Mouse (Mus musculus) limb, embryonic 11.5 days (tissue): Measurements from ENCODE around the gene Kazn. TPM values are rescaled to one million over a fixed set of nuclear protein-coding genes. Genes with fewer than 3 reads are reported as not detected.
A peak's percentile ranks its signal among the peaks of the same experiment; 100 is the strongest.

Experiments
- ATAC-seq: fragments of 200-750 bp; cut with Nextera tagmentation; 2 replicates; pipeline ENCODE4 v1.8.0; 2017; ENCODE audit warnings: low read depth; ENCODE audit not compliant: insufficient number of reproducible peaks, low FRiP score, low TSS enrichment
- DNase-seq: peaks from one replicate; pipeline ENCODE4 v3.0.0-alpha.2; 2015; ENCODE audit warnings: low spot score
- H3K27ac ChIP-seq: fragments of 300-500 bp; sonication (generic); replicated peaks from 2 replicates; pipeline ENCODE4 v1.5.1; 2014; ENCODE audit warnings: low read depth, mild to moderate bottlenecking, low read length
- H3K27me3 ChIP-seq: fragments of 300-500 bp; sonication (generic); 2 replicates; pipeline ENCODE4 v1.6.1; 2014; ENCODE audit warnings: mild to moderate bottlenecking, low read length, mixed read lengths; ENCODE audit not compliant: control insufficient read depth, insufficient read depth
- H3K36me3 ChIP-seq: fragments of 300-500 bp; sonication (generic); 2 replicates; pipeline ENCODE4 v1.6.1; 2014; ENCODE audit warnings: mild to moderate bottlenecking, low read length, moderate library complexity, mixed read lengths; ENCODE audit not compliant: control insufficient read depth, insufficient read depth
- H3K4me1 ChIP-seq: fragments of 300-500 bp; sonication (generic); 2 replicates; pipeline ENCODE4 v1.6.1; 2014; ENCODE audit warnings: low read length, mixed read lengths; ENCODE audit not compliant: control insufficient read depth, insufficient read depth
- H3K4me2 ChIP-seq: fragments of 300-500 bp; sonication (generic); 2 replicates; pipeline ENCODE4 v1.6.1; 2014; ENCODE audit warnings: low read depth, mild to moderate bottlenecking, moderate library complexity; ENCODE audit not compliant: severe bottlenecking
- H3K4me3 ChIP-seq: fragments of 300-500 bp; sonication (generic); 2 replicates; pipeline ENCODE4 v1.5.1; 2014; ENCODE audit warnings: low read depth, low read length
- H3K9ac ChIP-seq: fragments of 300-500 bp; sonication (generic); 2 replicates; pipeline ENCODE4 v1.6.1; 2014; ENCODE audit warnings: mild to moderate bottlenecking, low read length
- H3K9me3 ChIP-seq: fragments of 300-500 bp; sonication (generic); 2 replicates; pipeline ENCODE4 v1.6.1; 2016; ENCODE audit warnings: low read length; ENCODE audit not compliant: control insufficient read depth
- WGBS: fragments of 180-500 bp; shearing (Covaris S2); extraction: QIAGEN DNeasy Blood & Tissue Kit; methylation state at CpG from one replicate; pipeline ENCODE4 v1.1.7; 2014; 5-methylcytosine and 5-hydroxymethylcytosine counted together
- polyA plus RNA-seq: library from polyadenylated mRNA; unstranded; fragments of >200 nt; fragmentation: Nextera tagmentation; extraction: Ambion mirVana; gene quantifications from 2 replicates; pipeline ENCODE4 v1.2.1, GENCODE M21; 2014

Gene Kazn
- polyA plus RNA-seq, 1 experiment from 2014 or later: 8.6 TPM

DNA sequence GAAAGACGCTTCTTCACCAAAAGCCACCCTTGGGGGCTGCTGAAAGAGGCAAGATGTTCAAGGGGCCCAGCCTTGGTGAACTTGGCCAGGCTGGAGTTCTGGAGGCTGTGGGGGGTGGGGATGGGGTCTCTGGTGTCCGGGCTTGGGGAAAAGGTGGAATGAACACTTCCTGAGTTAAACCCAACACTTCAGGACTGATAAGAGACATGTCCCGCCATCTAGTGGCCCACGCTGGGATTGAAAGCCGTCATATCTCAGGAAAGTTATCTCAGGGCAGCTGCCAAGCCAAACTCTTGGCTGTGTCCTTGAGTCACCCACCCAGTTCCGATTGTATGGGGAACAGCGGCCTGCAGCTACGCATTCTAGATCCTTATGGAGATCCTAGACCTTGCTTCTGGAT is 140.9 kb downstream of the Kazn start:
- peak; percentile 37; the same call in 1 of the 2 replicates for ATAC-seq
- Histone ChIP-seq H3K4me2 (no peak overlapping the region), H3K9ac (no peak overlapping the region), H3K27me3 (no peaks in the 10 kb centered on the region), H3K4me1 (0 out of 2 replicates have a peak, but pooled peaks cover 4% of the 10 kb centered on the region), H3K27ac (no peak overlapping the region), H3K9me3 (no peaks in the 10 kb centered on the region), H3K4me3 (no peak overlapping the region), H3K36me3 (no peaks in the 10 kb centered on the region)
- 31% methylated on average over 8 of the region's 8 CpGs for WGBS
- DNase-seq: peak; percentile 84

DNA sequence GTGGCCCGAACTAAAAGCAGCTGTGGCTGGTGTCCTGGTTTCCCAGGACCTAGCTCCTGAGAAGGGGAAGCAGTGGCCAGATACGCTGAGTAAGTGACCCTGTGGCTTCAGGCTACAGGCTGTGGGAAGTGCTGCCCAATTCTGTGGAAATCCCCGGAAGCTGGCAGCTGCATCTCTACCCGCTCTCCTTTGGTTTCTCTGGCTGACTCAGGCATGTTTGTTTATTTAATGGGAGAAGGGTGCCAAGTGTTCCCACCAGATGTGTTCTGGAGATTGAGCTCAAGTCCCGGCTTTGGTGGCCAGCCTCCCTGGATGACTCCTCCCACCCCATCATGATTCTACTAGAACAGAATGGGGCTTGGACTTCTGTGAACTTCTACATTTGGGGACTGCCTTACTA is 141.3 kb downstream of the Kazn start:
- ATAC-seq: no peak
- WGBS: 18% methylated on average over 5 of the region's 5 CpGs
- no peaks in the 10 kb centered on the region for H3K27me3 ChIP-seq

DNA sequence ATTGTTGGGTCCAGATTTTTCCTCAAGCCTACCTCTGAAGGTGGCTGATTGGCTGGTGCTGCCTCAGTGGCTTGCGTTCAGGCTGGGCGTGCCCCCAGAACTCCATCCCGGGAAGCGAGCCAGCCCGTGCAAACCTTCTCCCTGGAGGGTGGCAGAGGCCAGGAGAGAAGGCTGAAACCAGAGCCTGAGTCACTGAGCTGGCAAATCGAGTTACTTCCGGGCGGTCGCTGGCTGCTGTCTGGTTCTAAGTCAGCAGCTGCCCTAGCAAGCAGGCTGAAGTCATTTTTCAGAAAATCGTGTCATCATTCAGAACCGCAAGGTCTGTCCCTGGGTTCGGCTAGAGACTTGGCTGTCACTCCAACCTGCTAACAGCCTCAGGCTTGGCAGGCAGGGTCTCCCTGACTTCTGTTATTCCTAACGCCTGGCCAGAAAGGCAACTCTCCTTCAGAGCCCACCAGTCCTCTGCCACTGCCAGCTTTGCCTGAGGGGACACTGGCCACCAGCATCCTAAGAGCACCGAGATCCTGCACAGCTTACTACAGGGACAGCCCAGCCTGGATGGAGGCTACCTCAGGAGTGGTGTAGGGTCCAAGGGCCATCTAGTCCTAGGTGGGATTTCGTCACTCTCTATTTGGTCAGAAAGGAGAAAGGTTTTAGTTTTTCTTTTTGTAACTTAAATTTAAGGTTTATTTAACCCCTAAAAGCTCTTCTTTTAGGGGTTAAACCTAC is 143.5 kb downstream of the Kazn start:
- ATAC-seq (no peak), DNase-seq (no peak)
- Histone ChIP-seq H3K4me2 (no peak overlapping the region), H3K27me3 (no peaks in the 10 kb centered on the region), H3K36me3 (no peaks in the 10 kb centered on the region), H3K4me3 (no peak overlapping the region), H3K27ac (no peak overlapping the region), H3K9me3 (no peaks in the 10 kb centered on the region), H3K4me1 (0 out of 2 replicates have a peak, but pooled peaks cover 4% of the 10 kb centered on the region), H3K9ac (no peak overlapping the region)
- 72% methylated on average over 15 of the region's 15 CpGs for WGBS

More for the DNA sequence above, 141.3 kb downstream of the Kazn start:
- no peak overlapping the region for H3K27ac ChIP-seq
- no peaks in the 10 kb centered on the region for H3K36me3 ChIP-seq
- no peak for DNase-seq
- no peak overlapping the region for H3K4me2 ChIP-seq
- H3K4me1 ChIP-seq: 0 out of 2 replicates have a peak, but pooled peaks cover 4% of the 10 kb centered on the region
- no peak overlapping the region for H3K9ac ChIP-seq
- H3K4me3 ChIP-seq: no peak overlapping the region
- H3K9me3 ChIP-seq: no peaks in the 10 kb centered on the region

DNA sequence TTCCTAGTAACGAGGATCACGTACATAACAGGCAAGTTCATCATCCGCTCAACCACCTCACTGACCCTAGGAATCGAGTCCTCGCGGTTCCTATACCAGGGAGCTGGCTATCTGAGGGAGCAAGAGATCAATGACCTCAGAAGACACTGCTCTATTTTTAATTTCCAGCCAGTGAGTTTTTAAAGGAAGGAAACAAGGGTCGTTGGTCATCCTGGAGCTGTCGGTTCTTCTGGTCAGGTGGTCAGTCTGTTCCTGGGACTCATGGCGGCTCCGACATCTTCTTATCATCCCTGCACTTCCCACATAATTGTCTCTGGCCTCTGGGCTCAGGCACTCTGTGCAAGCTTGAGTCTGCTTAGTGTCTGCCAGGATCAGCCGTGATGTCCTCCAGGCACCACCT is 144.8 kb downstream of the Kazn start:
- no peak for ATAC-seq
- no peaks in the 10 kb centered on the region for H3K9me3 ChIP-seq
- no peaks in the 10 kb centered on the region for H3K36me3 ChIP-seq
- no peak overlapping the region for H3K9ac ChIP-seq
- no peak overlapping the region for H3K4me2 ChIP-seq
- 0 out of 2 replicates have a peak, but pooled peaks cover 4% of the 10 kb centered on the region for H3K4me1 ChIP-seq
- DNase-seq: no peak
- no peak overlapping the region for H3K4me3 ChIP-seq
- H3K27ac ChIP-seq: no peak overlapping the region
- no peaks in the 10 kb centered on the region for H3K27me3 ChIP-seq
- 84% methylated on average over 11 of the region's 11 CpGs for WGBS

DNA sequence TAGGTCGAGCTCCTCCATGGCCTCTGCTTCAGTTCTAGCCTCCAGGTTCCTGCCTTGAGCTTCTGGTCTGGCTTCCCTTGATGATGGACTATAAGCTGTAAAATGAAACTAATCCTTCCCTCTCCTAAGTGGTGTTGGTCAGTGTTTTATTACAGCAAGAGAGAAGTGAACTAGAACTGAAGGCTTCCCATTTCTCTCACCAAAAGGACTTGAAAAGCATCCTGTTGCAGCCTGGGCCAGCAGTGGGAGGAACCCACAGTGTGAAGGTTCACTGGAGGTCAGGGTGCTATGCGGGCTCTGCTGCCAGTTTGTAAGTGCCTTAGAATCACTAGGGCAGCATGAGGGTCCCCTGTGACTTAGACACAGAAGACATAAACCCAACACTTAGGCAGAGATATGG is 148.1 kb downstream of the Kazn start:
- Histone ChIP-seq H3K4me2 (no peak overlapping the region), H3K9ac (no peak overlapping the region), H3K9me3 (no peaks in the 10 kb centered on the region), H3K4me3 (no peak overlapping the region), H3K27ac (no peak overlapping the region), H3K36me3 (no peaks in the 10 kb centered on the region), H3K4me1 (0 out of 2 replicates have a peak, but pooled peaks cover 3% of the 10 kb centered on the region), H3K27me3 (no peaks in the 10 kb centered on the region)
- 60% methylated on average over 2 of the region's 2 CpGs for WGBS
- ATAC-seq: no peak
- no peak for DNase-seq

DNA sequence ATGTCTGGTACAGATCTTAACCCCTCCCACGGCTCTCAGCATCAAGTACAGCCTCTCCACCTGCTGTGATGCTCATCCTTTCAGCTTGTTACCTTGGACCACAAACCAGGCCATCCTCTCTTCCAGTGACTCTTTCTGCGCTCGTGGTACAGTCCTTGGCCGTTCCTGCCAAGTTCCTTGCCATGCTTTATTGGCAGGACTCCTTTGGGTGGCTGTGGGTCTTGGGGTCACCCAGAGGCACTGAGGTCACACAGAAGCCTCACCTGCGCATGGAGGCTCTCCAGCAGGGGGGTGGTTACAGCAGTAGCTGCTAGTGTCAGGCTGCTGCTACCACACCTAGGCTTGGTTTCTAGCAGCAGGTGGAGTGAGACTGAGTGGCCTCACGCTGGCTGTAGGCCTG is 149.2 kb downstream of the Kazn start:
- Histone ChIP-seq H3K9ac (no peak overlapping the region), H3K36me3 (no peaks in the 10 kb centered on the region), H3K4me3 (no peak overlapping the region), H3K4me2 (no peak overlapping the region), H3K27me3 (peaks cover 4% of the 10 kb centered on the region; the same call in 1 of the 2 replicates), H3K4me1 (peaks cover 6% of the 10 kb centered on the region; the same call in 1 of the 2 replicates), H3K27ac (no peak overlapping the region), H3K9me3 (no peaks in the 10 kb centered on the region)
- WGBS: 72% methylated on average over 6 of the region's 6 CpGs
- ATAC-seq: no peak
- no peak for DNase-seq

DNA sequence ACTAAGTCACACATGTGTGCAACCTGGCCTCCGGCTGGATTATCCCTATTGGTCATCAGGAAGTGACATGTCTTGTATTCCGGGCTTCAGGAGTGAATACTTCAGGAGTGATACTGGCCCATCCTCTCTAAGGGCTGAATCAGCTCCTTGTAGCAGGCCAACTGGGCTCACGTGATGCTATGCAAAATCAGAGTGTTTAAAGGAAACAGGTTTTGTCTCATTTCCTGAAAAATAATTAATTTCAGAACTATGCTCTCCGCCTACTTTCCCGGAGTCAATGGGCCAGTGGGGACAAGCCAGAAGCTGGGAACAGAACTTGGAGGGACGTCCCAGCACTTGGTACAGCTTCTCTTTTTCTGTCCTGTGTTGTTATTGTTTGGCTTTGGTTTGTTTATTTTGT is 150.4 kb downstream of the Kazn start:
- ATAC-seq (no peak), DNase-seq (no peak)
- Histone ChIP-seq H3K36me3 (no peaks in the 10 kb centered on the region), H3K4me2 (no peak overlapping the region), H3K4me1 (peaks cover 6% of the 10 kb centered on the region; the same call in 1 of the 2 replicates), H3K27me3 (peaks cover 4% of the 10 kb centered on the region; the same call in 1 of the 2 replicates), H3K27ac (no peak overlapping the region), H3K4me3 (no peak overlapping the region), H3K9ac (no peak overlapping the region), H3K9me3 (no peaks in the 10 kb centered on the region)
- 66% methylated on average over 6 of the region's 6 CpGs for WGBS

DNA sequence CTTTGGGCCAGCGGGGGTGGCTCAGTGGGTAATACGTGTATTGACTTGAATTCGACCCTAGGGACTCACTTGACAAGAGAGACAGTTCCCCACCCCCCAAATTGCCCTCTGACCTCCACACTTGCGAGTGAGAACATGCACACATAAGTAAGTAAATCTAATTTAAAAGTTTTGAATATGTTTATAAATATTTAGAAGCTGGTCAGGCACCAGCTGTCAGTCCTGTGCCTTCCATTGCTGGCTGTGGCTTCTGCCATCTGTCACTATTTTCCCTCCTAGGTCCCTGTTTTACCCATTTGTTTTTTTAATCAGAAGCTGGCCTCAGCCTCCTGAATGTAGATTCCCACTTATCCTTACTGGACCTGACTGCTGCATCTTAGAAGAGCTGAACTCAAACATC is 150.8 kb downstream of the Kazn start:
- WGBS: 49% methylated on average over 4 of the region's 4 CpGs
- H3K27me3 ChIP-seq: peaks cover 4% of the 10 kb centered on the region; the same call in 1 of the 2 replicates
- H3K4me2 ChIP-seq: no peak overlapping the region
- H3K4me3 ChIP-seq: no peak overlapping the region
- no peak overlapping the region for H3K9ac ChIP-seq
- H3K27ac ChIP-seq: no peak overlapping the region
- no peaks in the 10 kb centered on the region for H3K36me3 ChIP-seq
- no peaks in the 10 kb centered on the region for H3K9me3 ChIP-seq
- no peak for DNase-seq
- H3K4me1 ChIP-seq: peaks cover 6% of the 10 kb centered on the region; the same call in 1 of the 2 replicates
- ATAC-seq: no peak
